Mouse (Mus musculus): ENCODE measurements around the gene Hspa14. TPM values are rescaled to one million over a fixed set of nuclear protein-coding genes. Genes with fewer than 3 reads are reported as not detected.
A peak's percentile ranks its signal among the peaks of the same experiment; 100 is the strongest.

Gene Hspa14
- polyA plus RNA-seq, 1 experiment from 2014 or later: 66.5 TPM

DNA sequence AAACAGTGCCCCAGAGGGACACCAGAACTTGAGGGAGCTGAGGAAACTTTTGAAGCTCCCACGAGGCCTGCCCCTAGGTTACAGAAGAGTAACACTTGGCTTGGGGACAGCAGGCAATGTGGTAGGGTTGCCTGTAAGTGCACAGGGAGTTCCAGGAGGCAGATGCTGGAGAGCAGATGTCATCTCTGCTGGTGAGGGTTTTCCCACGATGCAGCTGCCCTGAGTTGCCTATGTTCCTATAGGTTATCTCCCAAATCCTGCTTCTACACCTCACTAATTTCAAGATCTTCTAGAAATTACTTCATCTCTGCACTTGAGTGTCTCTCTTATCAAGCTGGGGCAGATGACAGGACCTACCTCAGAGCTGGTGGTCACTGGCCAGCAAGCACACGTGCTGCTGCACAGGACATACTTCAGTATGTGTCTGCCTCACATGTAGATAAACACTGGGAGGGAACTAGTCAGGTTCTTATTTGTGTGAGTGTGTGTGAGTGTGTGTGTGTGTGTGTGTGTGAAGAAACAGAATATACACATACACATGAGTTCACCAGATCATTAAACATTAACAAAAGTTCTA, 18.7 kb downstream of the Hspa14 start:
- H3K9ac ChIP-seq (replicated peaks; ENCODE audit: low read depth, low read length): no peak overlapping the region
- WGBS: 96% methylated on average over 3 of the region's 3 CpGs
- no peaks in the 10 kb centered on the region for H3K27me3 ChIP-seq (ENCODE audit: control insufficient read depth, insufficient read depth, low read length)
- peaks cover 64% of the 10 kb centered on the region for H3K36me3 ChIP-seq (ENCODE audit: control insufficient read depth, insufficient read depth, low read length)
- H3K9me3 ChIP-seq (ENCODE audit: control insufficient read depth, low read length): no peaks in the 10 kb centered on the region
- no peak for ATAC-seq (ENCODE audit: low read depth)
- H3K27ac ChIP-seq (ENCODE audit: low read depth, low read length): no peak overlapping the region
- no peaks in the 10 kb centered on the region for H3K4me1 ChIP-seq (ENCODE audit: control insufficient read depth, insufficient read depth, low read length)
- no peak overlapping the region for H3K4me3 ChIP-seq (ENCODE audit: low read depth, low read length)
- no peak overlapping the region for H3K4me2 ChIP-seq (ENCODE audit: low read depth, low read length)

DNA sequence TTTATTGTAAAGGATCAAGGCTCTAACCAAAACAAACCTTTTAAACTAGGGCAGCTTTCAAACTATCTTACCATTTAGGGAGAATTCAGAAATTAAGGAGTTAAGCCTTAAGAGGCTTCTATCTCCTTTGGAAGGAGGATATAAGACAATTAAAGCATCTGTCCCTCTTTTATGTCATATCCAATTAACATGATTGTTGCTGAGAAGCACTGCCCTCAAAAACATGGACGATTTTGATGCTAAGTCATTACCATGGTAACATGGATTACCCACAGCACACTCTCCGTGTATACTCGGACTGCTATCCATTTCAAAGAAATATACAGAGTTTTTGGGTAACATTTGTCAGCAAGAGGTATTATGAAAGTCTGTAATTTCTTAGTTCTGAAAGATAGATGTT, 22.8 kb downstream of the Hspa14 start:
- 86% methylated on average over 3 of the region's 3 CpGs for WGBS
- H3K27me3 ChIP-seq (ENCODE audit: control insufficient read depth, insufficient read depth, low read length): no peaks in the 10 kb centered on the region
- ATAC-seq (ENCODE audit: low read depth): no peak
- H3K27ac ChIP-seq (ENCODE audit: low read depth, low read length): no peak overlapping the region
- no peak overlapping the region for H3K9ac ChIP-seq (replicated peaks; ENCODE audit: low read depth, low read length)
- H3K4me1 ChIP-seq (ENCODE audit: control insufficient read depth, insufficient read depth, low read length): no peaks in the 10 kb centered on the region
- peaks cover 39% of the 10 kb centered on the region for H3K36me3 ChIP-seq (ENCODE audit: control insufficient read depth, insufficient read depth, low read length)
- no peak overlapping the region for H3K4me3 ChIP-seq (ENCODE audit: low read depth, low read length)
- H3K4me2 ChIP-seq (ENCODE audit: low read depth, low read length): no peak overlapping the region
- H3K9me3 ChIP-seq (ENCODE audit: control insufficient read depth, low read length): no peaks in the 10 kb centered on the region

DNA sequence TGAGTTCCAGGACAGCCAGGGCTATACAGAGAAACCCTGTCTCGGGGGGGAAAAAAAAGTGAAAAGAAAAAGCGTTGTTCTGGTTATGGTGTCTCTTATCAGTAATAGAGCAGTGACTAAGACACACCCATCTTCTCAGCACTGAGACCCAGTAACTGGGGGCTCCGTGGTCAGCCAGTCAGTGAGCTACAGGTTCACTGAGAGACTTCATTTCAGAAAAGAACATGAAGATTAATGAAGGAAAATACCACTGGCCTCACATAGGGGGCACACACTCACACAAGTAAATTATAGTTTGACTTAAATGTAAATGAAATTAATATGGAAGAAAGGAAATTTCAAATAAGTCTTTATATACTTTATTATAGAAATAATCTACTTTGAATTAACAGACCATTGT, 32.4 kb downstream of the Hspa14 start:
- Histone ChIP-seq H3K4me3 (ENCODE audit: low read depth, low read length) (no peak overlapping the region), H3K27ac (ENCODE audit: low read depth, low read length) (no peak overlapping the region), H3K4me1 (ENCODE audit: control insufficient read depth, insufficient read depth, low read length) (no peaks in the 10 kb centered on the region), H3K36me3 (ENCODE audit: control insufficient read depth, insufficient read depth, low read length) (no peaks in the 10 kb centered on the region), H3K9me3 (ENCODE audit: control insufficient read depth, low read length) (no peaks in the 10 kb centered on the region), H3K27me3 (ENCODE audit: control insufficient read depth, insufficient read depth, low read length) (no peaks in the 10 kb centered on the region), H3K4me2 (ENCODE audit: low read depth, low read length) (no peak overlapping the region), H3K9ac (replicated peaks; ENCODE audit: low read depth, low read length) (no peak overlapping the region)
- ATAC-seq (ENCODE audit: low read depth): no peak
- WGBS: 83% methylated on average over 3 of the region's 3 CpGs

DNA sequence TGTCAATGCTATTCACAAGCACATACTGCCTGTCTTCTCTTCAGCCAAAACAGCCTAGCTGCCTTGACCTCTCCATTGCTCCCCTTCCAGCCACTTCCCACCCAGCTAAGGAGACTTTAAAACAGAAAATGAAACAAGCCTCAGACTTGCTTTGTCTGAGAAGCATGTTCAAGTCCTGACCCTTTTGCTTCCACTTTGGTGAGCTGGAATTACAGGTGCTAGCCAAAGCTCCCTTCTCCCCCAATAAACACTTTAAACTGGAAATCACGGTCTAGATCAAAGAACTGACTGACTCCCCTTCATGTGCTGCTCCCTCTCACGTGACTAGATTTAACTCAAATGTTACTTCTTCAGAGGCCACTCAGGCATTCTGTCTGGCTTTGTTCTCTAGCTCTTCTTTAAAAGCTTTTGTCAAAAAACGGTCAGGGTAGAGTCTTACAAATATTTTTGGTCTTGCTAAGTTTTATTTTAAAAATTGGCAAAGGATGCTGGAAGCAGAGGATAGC, 36.8 kb downstream of the Hspa14 start:
- peak overlapping the region; percentile 80; the same call in 1 of the 2 replicates for H3K9ac ChIP-seq (replicated peaks; ENCODE audit: low read depth, low read length)
- 59% methylated on average over 3 of the region's 3 CpGs for WGBS
- H3K4me1 ChIP-seq (ENCODE audit: control insufficient read depth, insufficient read depth, low read length): peaks cover 9% of the 10 kb centered on the region
- no peaks in the 10 kb centered on the region for H3K36me3 ChIP-seq (ENCODE audit: control insufficient read depth, insufficient read depth, low read length)
- no peaks in the 10 kb centered on the region for H3K9me3 ChIP-seq (ENCODE audit: control insufficient read depth, low read length)
- no peaks in the 10 kb centered on the region; the same call in 1 of the 2 replicates for H3K27me3 ChIP-seq (ENCODE audit: control insufficient read depth, insufficient read depth, low read length)
- no peak overlapping the region for H3K27ac ChIP-seq (ENCODE audit: low read depth, low read length)
- ATAC-seq (ENCODE audit: low read depth): no peak
- H3K4me3 ChIP-seq (ENCODE audit: low read depth, low read length): no peak overlapping the region
- H3K4me2 ChIP-seq (ENCODE audit: low read depth, low read length): peak overlapping the region; percentile 44

DNA sequence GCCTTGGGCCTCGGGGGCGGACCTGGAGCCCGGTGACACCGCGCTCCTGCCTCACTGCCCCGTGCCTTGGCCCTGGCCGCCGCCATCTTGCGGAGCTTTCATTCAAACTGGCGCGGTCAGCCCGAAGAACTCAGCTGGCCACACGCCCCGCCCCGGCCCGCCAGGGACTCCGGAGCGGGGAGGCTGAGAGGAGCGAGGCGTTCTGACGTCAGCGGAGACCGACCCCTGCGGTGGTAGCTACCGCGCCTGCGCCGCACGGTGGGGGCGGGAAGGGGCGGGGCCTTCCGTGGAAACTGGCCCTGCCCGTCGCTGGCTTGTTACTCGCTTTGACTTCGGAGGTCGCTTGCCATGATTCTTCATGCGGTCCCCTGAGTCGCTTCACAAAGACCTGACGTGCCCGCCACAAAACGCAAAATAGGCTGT, 37.7 kb downstream of the Hspa14 start, which contains the start of gene Suv39h2:
Gene Suv39h2 (minus strand): TSS at position 171 of the 423 bp plus-strand sequence.
- WGBS: under 1% methylated on average over 38 of the region's 42 CpGs
- Histone ChIP-seq H3K27ac (ENCODE audit: low read depth, low read length) (peak within 1 kb of the TSS; percentile 87), H3K9ac (replicated peaks; ENCODE audit: low read depth, low read length) (peak within 1 kb of the TSS; percentile 80), H3K4me2 (ENCODE audit: low read depth, low read length) (peak within 1 kb of the TSS; percentile 44), H3K9me3 (ENCODE audit: control insufficient read depth, low read length) (no peaks in the 10 kb centered on the region), H3K4me3 (ENCODE audit: low read depth, low read length) (peak within 1 kb of the TSS; percentile 100), H3K36me3 (ENCODE audit: control insufficient read depth, insufficient read depth, low read length) (no peaks in the 10 kb centered on the region), H3K4me1 (ENCODE audit: control insufficient read depth, insufficient read depth, low read length) (peaks cover 9% of the 10 kb centered on the region), H3K27me3 (ENCODE audit: control insufficient read depth, insufficient read depth, low read length) (no peaks in the 10 kb centered on the region; the same call in 1 of the 2 replicates)
- peak; percentile 96 for ATAC-seq (ENCODE audit: low read depth)

DNA sequence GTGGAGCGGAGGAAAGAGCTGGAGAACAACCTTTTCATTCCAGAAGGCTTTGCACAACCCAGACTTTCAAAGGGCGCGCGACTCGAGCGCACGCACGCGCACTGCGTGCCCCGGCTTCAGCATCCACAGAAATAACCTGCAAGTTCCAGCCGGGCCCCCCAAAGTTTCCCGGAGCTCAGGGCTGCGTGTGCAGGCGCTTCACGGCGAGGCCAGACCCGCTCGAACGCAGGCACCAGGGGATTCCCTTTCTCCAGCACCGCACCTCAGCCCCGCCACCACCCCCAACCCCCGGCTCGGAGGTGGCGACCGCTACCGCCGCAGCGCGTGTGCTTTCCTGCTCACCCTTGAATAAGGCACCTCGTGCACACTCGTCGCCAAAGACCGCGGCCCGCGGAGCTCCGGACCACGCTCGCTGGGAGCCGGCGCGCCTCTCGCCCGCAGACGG, 38.2 kb downstream of the Hspa14 start:
- H3K9ac ChIP-seq (replicated peaks; ENCODE audit: low read depth, low read length): peak overlapping the region; percentile 80
- WGBS: under 1% methylated on average over 46 of the region's 46 CpGs

DNA sequence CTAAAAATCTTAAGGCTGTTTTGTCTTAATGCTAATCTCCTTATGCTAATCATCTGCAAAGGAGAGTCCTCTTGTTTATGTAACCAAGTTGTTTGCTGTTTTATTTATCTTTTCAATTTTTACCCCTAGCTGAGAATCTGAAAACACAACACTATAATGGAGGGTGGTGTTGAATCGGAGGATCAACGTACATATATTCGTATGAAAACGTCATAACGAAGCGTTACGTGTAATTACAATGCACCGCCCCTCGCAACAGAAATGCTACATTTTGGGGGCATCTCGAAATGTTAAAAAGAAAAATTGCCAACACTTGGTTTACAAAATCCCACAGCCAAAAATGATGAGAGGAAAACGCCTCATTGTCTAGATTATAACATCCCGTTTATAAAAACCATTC, 38.7 kb downstream of the Hspa14 start:
- no peaks in the 10 kb centered on the region for H3K9me3 ChIP-seq (ENCODE audit: control insufficient read depth, low read length)
- peak overlapping the region; percentile 44 for H3K4me2 ChIP-seq (ENCODE audit: low read depth, low read length)
- H3K27me3 ChIP-seq (ENCODE audit: control insufficient read depth, insufficient read depth, low read length): no peaks in the 10 kb centered on the region; the same call in 1 of the 2 replicates
- H3K36me3 ChIP-seq (ENCODE audit: control insufficient read depth, insufficient read depth, low read length): no peaks in the 10 kb centered on the region
- H3K4me1 ChIP-seq (ENCODE audit: control insufficient read depth, insufficient read depth, low read length): peaks cover 9% of the 10 kb centered on the region
- peak overlapping the region; percentile 80 for H3K9ac ChIP-seq (replicated peaks; ENCODE audit: low read depth, low read length)
- H3K27ac ChIP-seq (ENCODE audit: low read depth, low read length): no peak overlapping the region
- 1% methylated on average over 12 of the region's 12 CpGs for WGBS
- peak overlapping the region; percentile 100 for H3K4me3 ChIP-seq (ENCODE audit: low read depth, low read length)
- no peak for ATAC-seq (ENCODE audit: low read depth)

More for the DNA sequence above, 38.2 kb downstream of the Hspa14 start:
- peak; percentile 83 for ATAC-seq (ENCODE audit: low read depth)
- Histone ChIP-seq H3K4me3 (ENCODE audit: low read depth, low read length) (peak overlapping the region; percentile 100), H3K36me3 (ENCODE audit: control insufficient read depth, insufficient read depth, low read length) (no peaks in the 10 kb centered on the region), H3K27me3 (ENCODE audit: control insufficient read depth, insufficient read depth, low read length) (no peaks in the 10 kb centered on the region; the same call in 1 of the 2 replicates), H3K9me3 (ENCODE audit: control insufficient read depth, low read length) (no peaks in the 10 kb centered on the region), H3K4me1 (ENCODE audit: control insufficient read depth, insufficient read depth, low read length) (peaks cover 9% of the 10 kb centered on the region), H3K4me2 (ENCODE audit: low read depth, low read length) (peak overlapping the region; percentile 44), H3K27ac (ENCODE audit: low read depth, low read length) (peak overlapping the region; percentile 87)

DNA sequence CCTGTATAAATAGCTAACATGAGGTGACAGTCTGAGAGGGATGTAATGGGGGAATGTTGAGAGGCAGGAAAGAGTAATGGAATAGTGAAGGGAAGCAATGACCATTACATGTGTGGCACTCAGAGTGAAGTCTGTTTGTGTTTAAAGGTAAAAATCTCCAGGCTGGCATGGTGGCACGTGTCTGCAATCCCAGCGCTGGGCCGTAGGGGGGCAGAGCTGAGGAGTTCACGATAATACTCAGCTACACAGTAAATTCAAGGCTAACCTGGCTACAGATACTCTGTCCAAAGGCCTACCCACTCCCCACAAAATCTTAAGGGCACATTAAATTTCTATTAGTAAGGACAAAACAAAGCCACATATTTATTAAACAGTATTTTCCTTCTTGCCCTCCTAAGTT, 56.0 kb downstream of the Hspa14 start:
- Histone ChIP-seq H3K36me3 (ENCODE audit: control insufficient read depth, insufficient read depth, low read length) (peaks cover 22% of the 10 kb centered on the region; the same call in 1 of the 2 replicates), H3K27me3 (ENCODE audit: control insufficient read depth, insufficient read depth, low read length) (no peaks in the 10 kb centered on the region), H3K4me1 (ENCODE audit: control insufficient read depth, insufficient read depth, low read length) (no peaks in the 10 kb centered on the region), H3K27ac (ENCODE audit: low read depth, low read length) (no peak overlapping the region), H3K9me3 (ENCODE audit: control insufficient read depth, low read length) (no peaks in the 10 kb centered on the region), H3K4me2 (ENCODE audit: low read depth, low read length) (no peak overlapping the region), H3K9ac (replicated peaks; ENCODE audit: low read depth, low read length) (no peak overlapping the region), H3K4me3 (ENCODE audit: low read depth, low read length) (no peak overlapping the region)
- 84% methylated on average over 4 of the region's 4 CpGs for WGBS
- no peak for ATAC-seq (ENCODE audit: low read depth)

DNA sequence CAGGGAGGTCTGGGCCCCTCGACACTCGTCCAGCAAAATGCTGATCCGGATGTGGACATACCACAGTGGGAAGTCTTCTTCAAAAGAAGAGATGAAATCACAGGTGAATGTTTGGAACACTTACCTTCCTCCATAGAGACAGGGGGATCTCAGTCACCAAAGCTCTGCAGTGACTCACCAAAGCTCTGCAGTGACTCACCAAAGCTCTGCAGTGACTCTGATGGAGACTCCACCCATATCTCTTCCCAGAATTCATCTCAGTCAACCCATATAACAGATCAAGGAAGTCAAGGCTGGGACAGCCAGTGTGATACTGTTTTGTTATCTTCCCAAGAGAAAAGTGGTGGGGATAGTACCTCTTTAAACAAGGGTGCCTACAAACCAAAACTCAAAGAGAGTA, 59.5 kb downstream of the Hspa14 start:
- Histone ChIP-seq H3K27me3 (ENCODE audit: control insufficient read depth, insufficient read depth, low read length) (no peaks in the 10 kb centered on the region), H3K4me2 (ENCODE audit: low read depth, low read length) (no peak overlapping the region), H3K4me1 (ENCODE audit: control insufficient read depth, insufficient read depth, low read length) (no peaks in the 10 kb centered on the region), H3K9ac (replicated peaks; ENCODE audit: low read depth, low read length) (no peak overlapping the region), H3K36me3 (ENCODE audit: control insufficient read depth, insufficient read depth, low read length) (peaks cover 9% of the 10 kb centered on the region; the same call in 1 of the 2 replicates), H3K4me3 (ENCODE audit: low read depth, low read length) (no peak overlapping the region), H3K9me3 (ENCODE audit: control insufficient read depth, low read length) (no peaks in the 10 kb centered on the region), H3K27ac (ENCODE audit: low read depth, low read length) (no peak overlapping the region)
- ATAC-seq (ENCODE audit: low read depth): no peak
- 91% methylated on average over 3 of the region's 3 CpGs for WGBS
